Mouse (Mus musculus) midbrain, embryonic 11.5 days (tissue): ENCODE results near the gene Tigd3. TPM values are rescaled to one million over a fixed set of nuclear protein-coding genes. Genes with fewer than 3 reads are reported as not detected.
A peak's percentile ranks its signal among the peaks of the same experiment; 100 is the strongest.

Experiments
- ATAC-seq: fragments of 200-750 bp; cut with Nextera tagmentation; 2 replicates; pipeline ENCODE4 v1.8.0; 2017; ENCODE audit warnings: moderate TSS enrichment, moderate library complexity; ENCODE audit not compliant: low FRiP score
- DNase-seq: peaks from one replicate; pipeline ENCODE4 v3.0.0; 2015; ENCODE audit warnings: low spot score; ENCODE audit errors: missing footprints
- H3K27ac ChIP-seq: fragments of 300-500 bp; sonication (generic); 2 replicates; pipeline ENCODE4 v1.5.1; 2014; ENCODE audit warnings: low read depth, low read length
- H3K27me3 ChIP-seq: fragments of 300-500 bp; sonication (generic); 2 replicates; pipeline ENCODE4 v1.6.1; 2014; ENCODE audit warnings: mild to moderate bottlenecking, low read length, moderate library complexity, mixed read lengths; ENCODE audit not compliant: control insufficient read depth, insufficient read depth
- H3K36me3 ChIP-seq: fragments of 300-500 bp; sonication (generic); 2 replicates; pipeline ENCODE4 v1.6.1; 2014; ENCODE audit warnings: mild to moderate bottlenecking, low read length, moderate library complexity, mixed read lengths; ENCODE audit not compliant: control insufficient read depth, insufficient read depth
- H3K4me1 ChIP-seq: fragments of 300-500 bp; sonication (generic); 2 replicates; pipeline ENCODE4 v1.6.1; 2014; ENCODE audit warnings: low read length; ENCODE audit not compliant: control insufficient read depth, insufficient read depth
- H3K4me2 ChIP-seq: fragments of 300-500 bp; sonication (generic); 2 replicates; pipeline ENCODE4 v1.6.1; 2014; ENCODE audit warnings: mild to moderate bottlenecking, moderate library complexity
- H3K4me3 ChIP-seq: fragments of 300-500 bp; sonication (generic); 2 replicates; pipeline ENCODE4 v1.5.1; 2014; ENCODE audit warnings: low read depth, low read length
- H3K9ac ChIP-seq: fragments of 300-500 bp; sonication (generic); 2 replicates; pipeline ENCODE4 v1.6.1; 2014; ENCODE audit warnings: low read length
- H3K9me3 ChIP-seq: fragments of 300-500 bp; sonication (generic); 2 replicates; pipeline ENCODE4 v1.6.1; 2016; ENCODE audit warnings: low read length; ENCODE audit not compliant: control insufficient read depth
- WGBS: fragments of 180-500 bp; shearing (Covaris S2); extraction: QIAGEN DNeasy Blood & Tissue Kit; methylation state at CpG from one replicate; pipeline ENCODE4 v1.1.7; 2014; 5-methylcytosine and 5-hydroxymethylcytosine counted together
- polyA plus RNA-seq: library from polyadenylated mRNA; unstranded; fragments of >200 nt; fragmentation: Nextera tagmentation; extraction: Ambion mirVana; gene quantifications from 2 replicates; pipeline ENCODE4 v1.2.1, GENCODE M21; 2014

Tigd3 gene
- polyA plus RNA-seq, 1 experiment from 2014 or later, result 7.3 TPM

DNA sequence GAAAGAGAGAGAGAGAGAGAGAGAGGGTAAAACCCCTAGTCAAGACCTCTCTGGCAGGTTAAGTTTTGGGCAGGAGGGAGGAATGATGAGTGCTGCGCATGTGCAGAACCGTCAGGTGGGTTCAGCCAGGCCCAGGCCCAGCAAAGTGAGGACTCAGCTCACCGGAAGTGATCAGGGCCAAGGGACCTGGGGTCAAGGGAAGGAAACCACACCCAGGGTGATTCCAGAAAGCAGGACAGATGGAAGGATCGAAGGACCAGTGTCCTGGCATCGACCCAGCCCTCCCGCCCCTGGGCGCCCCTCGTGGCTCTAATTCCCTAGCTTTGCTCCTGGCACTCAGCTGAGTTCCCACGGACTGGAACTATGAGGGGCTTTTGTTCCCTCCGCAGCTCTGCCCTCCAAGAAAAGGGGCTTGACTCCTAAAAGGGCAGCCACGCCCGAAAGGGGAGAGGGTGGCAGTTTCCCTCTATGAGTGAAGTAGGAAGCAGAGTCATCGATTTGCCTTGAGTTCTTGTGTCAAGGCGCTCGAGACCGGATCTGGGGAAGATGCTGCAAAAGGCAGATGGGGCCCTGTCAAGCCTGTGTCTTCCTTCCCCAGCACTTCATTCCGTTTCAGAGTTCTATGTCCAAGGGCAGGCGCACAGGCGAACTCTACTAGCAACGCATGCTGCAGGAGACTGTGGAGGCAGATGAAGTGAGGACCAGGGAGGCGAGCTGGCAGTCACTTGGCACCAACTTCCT is 43.3 kb upstream of the Tigd3 start:
- Histone ChIP-seq H3K36me3 (peaks cover 4% of the 10 kb centered on the region; the same call in 1 of the 2 replicates), H3K27me3 (no peaks in the 10 kb centered on the region), H3K4me1 (peaks cover 14% of the 10 kb centered on the region), H3K4me2 (peak overlapping the region; percentile 25; the same call in 1 of the 2 replicates), H3K27ac (no peak overlapping the region), H3K9ac (no peak overlapping the region), H3K4me3 (no peak overlapping the region), H3K9me3 (no peaks in the 10 kb centered on the region)
- ATAC-seq, result no peak
- 70% methylated on average over 21 of the region's 21 CpGs for WGBS
- no peak for DNase-seq

DNA sequence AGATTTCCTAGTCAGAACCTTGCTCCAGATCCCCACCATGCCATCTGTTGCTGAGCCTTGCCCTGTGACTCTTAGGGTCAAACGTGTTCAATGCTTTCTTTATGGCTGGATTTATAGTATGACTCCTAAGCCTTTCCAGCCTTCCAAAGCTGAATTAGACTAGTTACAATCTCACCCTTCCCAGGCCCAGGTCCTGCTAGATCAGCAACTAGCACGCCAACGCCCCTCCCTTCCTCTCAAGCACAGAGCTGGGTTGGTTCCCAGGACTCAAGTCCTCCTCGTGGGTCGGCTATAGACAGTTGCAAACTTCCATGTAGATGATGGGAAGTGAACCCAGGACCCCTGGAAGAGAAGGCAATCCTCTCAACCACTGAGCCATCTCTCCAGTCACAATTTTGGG is 41.7 kb upstream of the Tigd3 start:
- 84% methylated on average over 5 of the region's 5 CpGs for WGBS
- Histone ChIP-seq H3K27ac (no peak overlapping the region), H3K9me3 (no peaks in the 10 kb centered on the region), H3K4me2 (no peak overlapping the region), H3K4me1 (peaks cover 14% of the 10 kb centered on the region), H3K27me3 (no peaks in the 10 kb centered on the region), H3K36me3 (no peaks in the 10 kb centered on the region; the same call in 1 of the 2 replicates), H3K4me3 (no peak overlapping the region), H3K9ac (no peak overlapping the region)
- ATAC-seq (no peak), DNase-seq (peak; percentile 66)

GRCm38 (mm10) chr19:5935266-5935665 is 41.3 kb upstream of the Tigd3 start:
- Histone ChIP-seq H3K4me3 (no peak overlapping the region), H3K27me3 (no peaks in the 10 kb centered on the region), H3K9me3 (no peaks in the 10 kb centered on the region), H3K27ac (no peak overlapping the region), H3K9ac (no peak overlapping the region), H3K4me1 (peaks cover 14% of the 10 kb centered on the region), H3K4me2 (no peak overlapping the region), H3K36me3 (no peaks in the 10 kb centered on the region; the same call in 1 of the 2 replicates)
- DNase-seq, result peak; percentile 44
- 55% methylated on average over 3 of the region's 3 CpGs for WGBS
- ATAC-seq, result no peak

DNA sequence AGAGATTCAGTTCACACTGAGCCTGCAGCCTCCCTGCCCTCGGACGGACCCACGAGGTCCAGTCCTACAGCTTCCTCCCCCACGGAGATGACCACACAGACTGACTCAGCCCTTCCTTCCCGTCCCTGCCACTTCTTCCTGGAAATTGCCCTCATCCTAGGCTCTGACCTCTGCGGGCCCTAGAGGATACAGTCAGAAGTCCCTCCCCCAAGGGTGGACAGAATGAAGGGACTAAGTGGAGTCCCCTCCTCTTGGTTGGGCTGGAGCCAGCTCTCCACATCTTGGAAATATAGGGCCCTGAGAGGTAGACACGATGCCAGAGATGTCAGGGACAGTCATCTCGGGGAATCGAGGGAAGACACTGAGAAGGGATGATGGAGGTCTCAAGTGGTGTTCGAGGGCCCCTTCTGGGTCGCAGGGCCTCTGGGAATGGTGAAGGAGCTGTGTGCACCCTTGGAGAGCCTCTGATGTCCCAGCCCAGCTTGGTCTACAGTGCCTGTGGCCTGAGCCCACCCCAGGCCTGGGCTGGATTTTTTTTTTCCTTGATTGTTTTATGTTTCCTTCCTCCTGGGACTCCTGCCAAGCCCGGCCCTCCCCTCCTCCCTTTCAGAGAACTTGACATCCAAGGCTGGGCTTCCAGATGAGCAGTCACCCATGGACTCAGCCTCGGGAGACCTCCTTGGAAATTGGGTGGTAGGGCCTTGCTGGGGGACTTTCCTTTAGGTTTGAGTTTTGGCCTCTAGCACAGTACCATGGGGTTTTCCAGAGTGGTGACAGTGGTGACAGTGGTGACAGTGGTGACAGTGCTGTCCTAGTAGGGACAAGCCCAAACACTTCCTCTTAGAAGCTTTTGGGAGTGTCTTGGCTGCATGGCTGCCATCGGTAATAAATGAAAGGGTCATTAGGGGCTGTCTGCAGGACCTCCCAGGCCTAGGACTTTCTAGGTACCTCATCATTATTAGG is 36.0 kb upstream of the Tigd3 start:
- no peak overlapping the region for H3K27ac ChIP-seq
- no peaks in the 10 kb centered on the region for H3K36me3 ChIP-seq
- DNase-seq (peak; percentile 69), ATAC-seq (no peak)
- H3K4me3 ChIP-seq, result no peak overlapping the region
- H3K4me2 ChIP-seq, result no peak overlapping the region
- 80% methylated on average over 14 of the region's 14 CpGs for WGBS
- H3K27me3 ChIP-seq, result no peaks in the 10 kb centered on the region; the same call in 1 of the 2 replicates
- H3K9me3 ChIP-seq, result no peaks in the 10 kb centered on the region
- no peaks in the 10 kb centered on the region for H3K4me1 ChIP-seq
- no peak overlapping the region for H3K9ac ChIP-seq

GRCm38 (mm10) chr19:5928546-5928945 is 34.6 kb upstream of the Tigd3 start:
- H3K27me3 ChIP-seq, result no peaks in the 10 kb centered on the region; the same call in 1 of the 2 replicates
- ATAC-seq, result no peak
- H3K4me1 ChIP-seq, result peaks cover 5% of the 10 kb centered on the region; the same call in 1 of the 2 replicates
- H3K9ac ChIP-seq, result no peak overlapping the region
- 72% methylated on average over 3 of the region's 3 CpGs for WGBS
- no peaks in the 10 kb centered on the region for H3K36me3 ChIP-seq
- no peak overlapping the region for H3K27ac ChIP-seq
- no peak overlapping the region for H3K4me3 ChIP-seq
- peak; percentile 6 for DNase-seq
- no peak overlapping the region for H3K4me2 ChIP-seq
- H3K9me3 ChIP-seq, result no peaks in the 10 kb centered on the region

DNA sequence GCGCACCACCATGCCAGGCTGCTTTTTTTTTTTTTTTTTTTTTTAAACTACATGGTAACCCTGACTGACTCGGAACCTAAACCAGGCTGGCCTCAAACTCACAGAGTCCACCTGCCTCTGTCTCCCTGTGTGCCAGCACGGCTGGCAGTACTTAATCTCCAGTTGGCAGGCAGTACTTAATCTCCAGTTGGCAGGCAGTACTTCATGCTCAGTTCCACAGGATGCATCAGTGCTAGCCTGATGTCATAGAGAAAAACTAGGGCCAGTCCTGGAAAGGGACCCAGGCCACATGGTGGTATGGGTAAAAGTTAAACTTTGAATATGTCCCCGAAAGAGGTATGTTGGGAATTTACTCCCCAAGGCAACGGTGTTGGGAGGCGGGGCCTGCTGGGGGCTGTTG is 34.2 kb upstream of the Tigd3 start:
- Histone ChIP-seq H3K27me3 (no peaks in the 10 kb centered on the region; the same call in 1 of the 2 replicates), H3K9ac (no peak overlapping the region), H3K27ac (no peak overlapping the region), H3K4me3 (no peak overlapping the region), H3K9me3 (no peaks in the 10 kb centered on the region), H3K4me1 (peaks cover 5% of the 10 kb centered on the region; the same call in 1 of the 2 replicates), H3K36me3 (no peaks in the 10 kb centered on the region), H3K4me2 (no peak overlapping the region)
- 79% methylated on average over 6 of the region's 6 CpGs for WGBS
- ATAC-seq (no peak), DNase-seq (no peak)

DNA sequence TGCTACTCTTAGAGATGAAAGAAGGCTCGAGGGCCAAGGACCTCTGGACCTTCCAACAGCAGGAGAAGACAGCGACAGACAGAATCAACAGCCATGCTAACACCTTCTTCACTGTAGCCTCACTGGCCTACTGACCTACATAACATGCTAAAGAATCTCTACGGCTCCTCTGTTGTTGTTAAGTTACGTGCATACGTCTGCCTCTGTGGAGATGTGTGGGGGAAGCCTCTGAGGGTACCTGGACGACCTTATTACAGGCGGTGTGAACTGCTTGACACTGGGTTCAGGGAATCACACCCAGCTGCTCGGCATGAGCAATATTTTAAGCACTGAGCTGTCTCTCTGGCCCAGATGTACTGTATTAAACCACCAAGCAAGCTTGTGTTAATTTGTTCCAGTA is 33.6 kb upstream of the Tigd3 start:
- H3K4me3 ChIP-seq, result no peak overlapping the region
- H3K27me3 ChIP-seq, result no peaks in the 10 kb centered on the region; the same call in 1 of the 2 replicates
- no peak overlapping the region for H3K9ac ChIP-seq
- H3K9me3 ChIP-seq, result no peaks in the 10 kb centered on the region
- peaks cover 5% of the 10 kb centered on the region; the same call in 1 of the 2 replicates for H3K4me1 ChIP-seq
- WGBS, result 79% methylated on average over 8 of the region's 8 CpGs
- H3K36me3 ChIP-seq, result no peaks in the 10 kb centered on the region
- H3K4me2 ChIP-seq, result no peak overlapping the region
- DNase-seq, result peak; percentile 69
- no peak overlapping the region for H3K27ac ChIP-seq
- ATAC-seq, result no peak

- WGBS, result 83% methylated on average over 11 of the region's 11 CpGs
- Histone ChIP-seq H3K27me3 (no peaks in the 10 kb centered on the region; the same call in 1 of the 2 replicates), H3K9ac (no peak overlapping the region), H3K9me3 (no peaks in the 10 kb centered on the region), H3K4me2 (no peak overlapping the region), H3K4me3 (no peak overlapping the region), H3K36me3 (no peaks in the 10 kb centered on the region), H3K4me1 (peaks cover 5% of the 10 kb centered on the region; the same call in 1 of the 2 replicates), H3K27ac (no peak overlapping the region)
- ATAC-seq (no peak), DNase-seq (peak; percentile 53)
Measured at GRCm38 (mm10) chr19:5927026-5927425, 33.1 kb upstream of the Tigd3 start.
